Mouse (Mus musculus) stomach, embryonic 15.5 days (tissue): ENCODE data around the gene Tldc1. TPM values are rescaled to one million over a fixed set of nuclear protein-coding genes. Genes with fewer than 3 reads are reported as not detected.

ENCODE experiments used
- ATAC-seq: fragments of 200-750 bp; cut with Nextera tagmentation; 2 replicates; pipeline ENCODE4 v1.8.0; 2017; ENCODE audit warnings: low read depth, moderate number of reproducible peaks, moderate TSS enrichment; ENCODE audit not compliant: insufficient read depth, low FRiP score
- H3K27ac ChIP-seq: fragments of 300-500 bp; sonication (generic); 2 replicates; pipeline ENCODE4 v1.5.1; 2015; ENCODE audit warnings: mild to moderate bottlenecking, inconsistent platforms
- H3K27me3 ChIP-seq: fragments of 300-500 bp; sonication (generic); replicated peaks from 2 replicates; pipeline ENCODE4 v1.6.1; 2015; ENCODE audit warnings: inconsistent platforms
- H3K36me3 ChIP-seq: fragments of 300-500 bp; sonication (generic); 2 replicates; pipeline ENCODE4 v1.6.1; 2015; ENCODE audit warnings: inconsistent platforms
- H3K4me1 ChIP-seq: fragments of 300-500 bp; sonication (generic); 2 replicates; pipeline ENCODE4 v1.6.1; 2015; ENCODE audit warnings: inconsistent platforms
- H3K4me2 ChIP-seq: fragments of 300-500 bp; sonication (generic); 2 replicates; pipeline ENCODE4 v1.6.1; 2015; ENCODE audit warnings: mild to moderate bottlenecking, inconsistent platforms
- H3K4me3 ChIP-seq: fragments of 300-500 bp; sonication (generic); replicated peaks from 2 replicates; pipeline ENCODE4 v1.5.1; 2015; ENCODE audit warnings: inconsistent platforms
- H3K9ac ChIP-seq: fragments of 300-500 bp; sonication (generic); 2 replicates; pipeline ENCODE4 v1.6.1; 2015; ENCODE audit warnings: inconsistent platforms
- H3K9me3 ChIP-seq: fragments of 300-500 bp; sonication (generic); 2 replicates; pipeline ENCODE4 v1.6.1; 2016; ENCODE audit warnings: inconsistent platforms
- WGBS: fragments of 180-500 bp; shearing (Covaris S2); methylation state at CpG from one replicate; pipeline ENCODE4 v1.1.7; 2015; 5-methylcytosine and 5-hydroxymethylcytosine counted together
- polyA plus RNA-seq: library from polyadenylated mRNA; unstranded; fragments of >200 nt; fragmentation: Nextera tagmentation; extraction: Ambion mirVana; gene quantifications from 2 replicates; pipeline ENCODE4 v1.2.1, GENCODE M21; 2015

Tldc1 gene
- polyA plus RNA-seq, 1 experiment from 2014 or later = 12.9 TPM

- Histone ChIP-seq H3K9me3 (no peaks in the 10 kb centered on the region), H3K4me2 (no peak overlapping the region), H3K27ac (no peak overlapping the region), H3K4me1 (peaks cover 14% of the 10 kb centered on the region), H3K36me3 (no peaks in the 10 kb centered on the region), H3K27me3 (no peaks in the 10 kb centered on the region), H3K4me3 (no peak overlapping the region), H3K9ac (no peak overlapping the region)
- ATAC-seq = no peak
- 55% methylated on average over 6 of the region's 6 CpGs for WGBS
These were observed 66.0 kb downstream of the Tldc1 start for GRCm38 (mm10) chr8:119712226-119712625.

Other genes with a start within 250 kb of the Tldc1 start
- gene Mbtps1, start 219.7 kb downstream of the Tldc1 start, polyA plus RNA-seq = 96.3 and 107 TPM in 2 replicates
- gene Hsdl1, start 203.2 kb downstream of the Tldc1 start, polyA plus RNA-seq = 31.4 and 32.2 TPM in 2 replicates
- gene Dnaaf1, start 203.2 kb downstream of the Tldc1 start, polyA plus RNA-seq = 0.40 and 0.59 TPM in 2 replicates
- 9.7 and 9.8 TPM in 2 replicates for gene Taf1c, start 173.2 kb downstream of the Tldc1 start, polyA plus RNA-seq
- gene Adad2, start 165.7 kb downstream of the Tldc1 start, polyA plus RNA-seq = 0.09 TPM in 1 of 2 replicates, not detected in the other
- gene Kcng4, start 142.7 kb downstream of the Tldc1 start, polyA plus RNA-seq = 0.24 and 0.28 TPM in 2 replicates
- 18.5 and 21.8 TPM in 2 replicates for gene Wfdc1, start 112.1 kb downstream of the Tldc1 start, polyA plus RNA-seq
- 5.3 TPM in 2 replicates for gene Atp2c2, start 78.4 kb downstream of the Tldc1 start, polyA plus RNA-seq
- 119 and 135 TPM in 2 replicates for gene Cotl1, start 62.1 kb upstream of the Tldc1 start, polyA plus RNA-seq
- 12.3 and 12.8 TPM in 2 replicates for gene Klhl36, start 83.8 kb upstream of the Tldc1 start, polyA plus RNA-seq
- 127 and 133 TPM in 2 replicates for gene Usp10, start 131.9 kb upstream of the Tldc1 start, polyA plus RNA-seq
- gene Gm20388, start 132.4 kb upstream of the Tldc1 start, polyA plus RNA-seq = not detected in 2 replicates
- 33.5 and 34.5 TPM in 2 replicates for gene Crispld2, start 214.0 kb upstream of the Tldc1 start, polyA plus RNA-seq